Mouse (Mus musculus) kidney, embryonic 15.5 days (tissue): ENCODE results near the gene Ppp1r15a. TPM values are rescaled to one million over a fixed set of nuclear protein-coding genes. Genes with fewer than 3 reads are reported as not detected.
"Not testable (repeated sequence)": the region's sequence is repeated elsewhere in the genome, so short reads cannot be mapped to it uniquely, and the experiment has no call there.

ENCODE experiments used
- ATAC-seq: fragments of 200-750 bp; cut with Nextera tagmentation; replicated peaks from 2 replicates; pipeline ENCODE4 v1.8.0; 2017; ENCODE audit warnings: moderate TSS enrichment; ENCODE audit not compliant: low FRiP score
- H3K27ac ChIP-seq: fragments of 300-500 bp; sonication (generic); 2 replicates; pipeline ENCODE4 v1.5.1; 2015; ENCODE audit warnings: mild to moderate bottlenecking, inconsistent platforms
- H3K27me3 ChIP-seq: fragments of 300-500 bp; sonication (generic); 2 replicates; pipeline ENCODE4 v1.6.1; 2015; ENCODE audit warnings: inconsistent platforms
- H3K36me3 ChIP-seq: fragments of 300-500 bp; sonication (generic); 2 replicates; pipeline ENCODE4 v1.6.1; 2015; ENCODE audit warnings: inconsistent platforms
- H3K4me1 ChIP-seq: fragments of 300-500 bp; sonication (generic); 2 replicates; pipeline ENCODE4 v1.6.1; 2015; ENCODE audit warnings: inconsistent platforms
- H3K4me2 ChIP-seq: fragments of 300-500 bp; sonication (generic); 2 replicates; pipeline ENCODE4 v1.6.1; 2015; ENCODE audit warnings: moderate library complexity, mild to moderate bottlenecking, inconsistent platforms
- H3K4me3 ChIP-seq: fragments of 300-500 bp; sonication (generic); replicated peaks from 2 replicates; pipeline ENCODE4 v1.5.1; 2015; ENCODE audit warnings: mild to moderate bottlenecking, inconsistent platforms
- H3K9ac ChIP-seq: fragments of 300-500 bp; sonication (generic); 2 replicates; pipeline ENCODE4 v1.6.1; 2015; ENCODE audit warnings: mild to moderate bottlenecking, inconsistent platforms
- H3K9me3 ChIP-seq: fragments of 300-500 bp; sonication (generic); replicated peaks from 2 replicates; pipeline ENCODE4 v1.6.1; 2016; ENCODE audit warnings: inconsistent platforms
- WGBS: fragments of 180-500 bp; shearing (Covaris S2); methylation state at CpG from one replicate; pipeline ENCODE4 v1.1.7; 2015; ENCODE audit warnings: mixed read lengths; 5-methylcytosine and 5-hydroxymethylcytosine counted together
- polyA plus RNA-seq: library from polyadenylated mRNA; unstranded; fragments of >200 nt; fragmentation: Nextera tagmentation; extraction: Ambion mirVana; gene quantifications from 2 replicates; pipeline ENCODE4 v1.2.1, GENCODE M21; 2015

Ppp1r15a gene
- polyA plus RNA-seq, 1 experiment from 2014 or later, result 24.7 TPM

- WGBS, result 81% methylated on average over 13 of the region's 13 CpGs
- no peaks in the 10 kb centered on the region for H3K27me3 ChIP-seq
- H3K27ac ChIP-seq, result peak overlapping the region; percentile 29
- peak overlapping the region; percentile 14 for H3K4me3 ChIP-seq
- no peaks in the 10 kb centered on the region for H3K9me3 ChIP-seq
- peak overlapping the region; percentile 39 for H3K9ac ChIP-seq
- ATAC-seq, result no peak
- H3K36me3 ChIP-seq, result peaks cover 14% of the 10 kb centered on the region
- peaks cover 55% of the 10 kb centered on the region for H3K4me1 ChIP-seq
- H3K4me2 ChIP-seq, result peak overlapping the region; percentile 61
These were observed 2.3 kb downstream of the Ppp1r15a start for GRCm38 (mm10) chr7:45523678-45524170.

GRCm38 (mm10) chr7:45522957-45523676, 3.0 kb downstream of the Ppp1r15a start:
- Histone ChIP-seq H3K9ac (peak overlapping the region; percentile 41), H3K27me3 (no peaks in the 10 kb centered on the region), H3K36me3 (peaks cover 14% of the 10 kb centered on the region), H3K4me2 (peak overlapping the region; percentile 61), H3K4me3 (peak overlapping the region; percentile 14), H3K4me1 (peaks cover 54% of the 10 kb centered on the region), H3K9me3 (no peaks in the 10 kb centered on the region), H3K27ac (peak overlapping the region; percentile 29)
- WGBS, result 70% methylated on average over 18 of the region's 18 CpGs
- no peak for ATAC-seq

- H3K4me2 ChIP-seq, result peak overlapping the region; percentile 61
- H3K9ac ChIP-seq, result 0 out of 2 replicates have a peak overlapping the region, but pooled peaks have one; percentile 64
- peaks cover 14% of the 10 kb centered on the region for H3K36me3 ChIP-seq
- H3K9me3 ChIP-seq, result no peaks in the 10 kb centered on the region
- WGBS, result 56% methylated on average over 16 of the region's 16 CpGs
- no peak for ATAC-seq
- peaks cover 54% of the 10 kb centered on the region for H3K4me1 ChIP-seq
- H3K4me3 ChIP-seq, result peak overlapping the region; percentile 59
- H3K27ac ChIP-seq, result peak overlapping the region; percentile 92; the same call in 1 of the 2 replicates
- no peaks in the 10 kb centered on the region for H3K27me3 ChIP-seq
These were observed 3.8 kb downstream of the Ppp1r15a start for GRCm38 (mm10) chr7:45522194-45522752.

GRCm38 (mm10) chr7:45521728-45522184, 4.3 kb downstream of the Ppp1r15a start:
- peak; percentile 57 for ATAC-seq
- peaks cover 14% of the 10 kb centered on the region for H3K36me3 ChIP-seq
- peak overlapping the region; percentile 61 for H3K4me2 ChIP-seq
- H3K9me3 ChIP-seq, result no peaks in the 10 kb centered on the region
- no peaks in the 10 kb centered on the region for H3K27me3 ChIP-seq
- H3K27ac ChIP-seq, result peak overlapping the region; percentile 92
- H3K4me3 ChIP-seq, result peak overlapping the region; percentile 59
- peaks cover 52% of the 10 kb centered on the region for H3K4me1 ChIP-seq
- WGBS, result under 1% methylated on average over 28 of the region's 28 CpGs
- H3K9ac ChIP-seq, result peak overlapping the region; percentile 64

GRCm38 (mm10) chr7:45520605-45521004, 5.5 kb downstream of the Ppp1r15a start:
- Histone ChIP-seq H3K4me3 (no peak overlapping the region), H3K27ac (0 out of 2 replicates have a peak overlapping the region, but pooled peaks have one; percentile 92), H3K9ac (no peak overlapping the region), H3K9me3 (no peaks in the 10 kb centered on the region), H3K27me3 (no peaks in the 10 kb centered on the region), H3K4me2 (no peak overlapping the region), H3K4me1 (peaks cover 52% of the 10 kb centered on the region), H3K36me3 (peaks cover 14% of the 10 kb centered on the region)
- WGBS, result 91% methylated on average over 7 of the region's 7 CpGs
- no peak for ATAC-seq

- H3K9me3 ChIP-seq, result no peaks in the 10 kb centered on the region
- H3K4me1 ChIP-seq, result peaks cover 51% of the 10 kb centered on the region
- no peak overlapping the region for H3K9ac ChIP-seq
- H3K36me3 ChIP-seq, result peaks cover 12% of the 10 kb centered on the region
- no peak for ATAC-seq
- H3K4me3 ChIP-seq, result no peak overlapping the region
- H3K27ac ChIP-seq, result no peak overlapping the region
- WGBS, result 64% methylated on average over 8 of the region's 8 CpGs
- no peak overlapping the region for H3K4me2 ChIP-seq
- H3K27me3 ChIP-seq, result no peaks in the 10 kb centered on the region
These were observed 6.5 kb downstream of the Ppp1r15a start for GRCm38 (mm10) chr7:45519345-45520120.

- no peaks in the 10 kb centered on the region for H3K27me3 ChIP-seq
- H3K36me3 ChIP-seq, result peaks cover 8% of the 10 kb centered on the region; the same call in 1 of the 2 replicates
- H3K4me3 ChIP-seq, result no peak overlapping the region
- no peak overlapping the region for H3K4me2 ChIP-seq
- 92% methylated on average over 16 of the region's 16 CpGs for WGBS
- ATAC-seq, result no peak
- no peaks in the 10 kb centered on the region for H3K9me3 ChIP-seq
- peaks cover 45% of the 10 kb centered on the region for H3K4me1 ChIP-seq
- no peak overlapping the region for H3K9ac ChIP-seq
- H3K27ac ChIP-seq, result no peak overlapping the region
These were observed 7.5 kb downstream of the Ppp1r15a start for GRCm38 (mm10) chr7:45518618-45519017.

GRCm38 (mm10) chr7:45516846-45517245, 9.2 kb downstream of the Ppp1r15a start:
- 67% methylated on average over 5 of the region's 5 CpGs for WGBS
- not testable (repeated sequence) for ATAC-seq, H3K27ac ChIP-seq

GRCm38 (mm10) chr7:45515436-45515835, 10.6 kb downstream of the Ppp1r15a start:
- Histone ChIP-seq H3K4me2 (peak overlapping the region; percentile 41), H3K4me1 (peaks cover 20% of the 10 kb centered on the region), H3K9ac (no peak overlapping the region), H3K4me3 (0 out of 2 replicates have a peak overlapping the region, but pooled peaks have one; percentile 6), H3K27ac (peak overlapping the region; percentile 48), H3K9me3 (no peaks in the 10 kb centered on the region), H3K36me3 (no peaks in the 10 kb centered on the region), H3K27me3 (no peaks in the 10 kb centered on the region)
- ATAC-seq, result peak; percentile 69
- WGBS, result 18% methylated on average over 16 of the region's 16 CpGs

More at GRCm38 (mm10) chr7:45516846-45517245, 9.2 kb downstream of the Ppp1r15a start:
- H3K9ac ChIP-seq, H3K4me3 ChIP-seq, H3K27me3 ChIP-seq, H3K9me3 ChIP-seq, H3K36me3 ChIP-seq, H3K4me2 ChIP-seq: not testable (repeated sequence)
- peaks cover 28% of the 10 kb centered on the region for H3K4me1 ChIP-seq

- Histone ChIP-seq H3K4me2 (no peak overlapping the region), H3K27ac (no peak overlapping the region), H3K9ac (no peak overlapping the region), H3K9me3 (no peaks in the 10 kb centered on the region), H3K27me3 (no peaks in the 10 kb centered on the region), H3K36me3 (no peaks in the 10 kb centered on the region), H3K4me3 (no peak overlapping the region), H3K4me1 (peaks cover 19% of the 10 kb centered on the region)
- ATAC-seq, result no peak
- 87% methylated on average over 7 of the region's 7 CpGs for WGBS
These were observed 11.7 kb downstream of the Ppp1r15a start for GRCm38 (mm10) chr7:45514411-45514810.

GRCm38 (mm10) chr7:45509912-45510787, 15.9 kb downstream of the Ppp1r15a start, which contains the start of gene Nucb1:
Nucb1 (minus strand) TSS chr7:45510406.
- Histone ChIP-seq H3K4me2 (peak within 1 kb of the TSS; percentile 94), H3K9ac (peak within 1 kb of the TSS; percentile 78), H3K27me3 (no peaks in the 10 kb centered on the region), H3K27ac (peak within 1 kb of the TSS; percentile 98), H3K4me3 (peak within 1 kb of the TSS; percentile 68), H3K9me3 (no peaks in the 10 kb centered on the region), H3K36me3 (peaks cover 28% of the 10 kb centered on the region), H3K4me1 (peaks cover 29% of the 10 kb centered on the region)
- under 1% methylated on average over 44 of the region's 44 CpGs for whole genome bisulfite sequencing
- peak; percentile 91 for ATAC-seq
